Mouse (Mus musculus) midbrain, embryonic 12.5 days (tissue): ENCODE results near the gene C1ql4. TPM values are rescaled to one million over a fixed set of nuclear protein-coding genes. Genes with fewer than 3 reads are reported as not detected.

Experiments
- ATAC-seq: fragments of 200-750 bp; cut with Nextera tagmentation; 2 replicates; pipeline ENCODE4 v1.8.0; 2017; ENCODE audit warnings: low read depth, moderate TSS enrichment, moderate library complexity; ENCODE audit not compliant: low FRiP score
- H3K27ac ChIP-seq: fragments of 300-500 bp; sonication (generic); replicated peaks from 2 replicates; pipeline ENCODE4 v1.5.1; 2016; ENCODE audit warnings: mild to moderate bottlenecking
- H3K27me3 ChIP-seq: fragments of 300-500 bp; sonication (generic); 2 replicates; pipeline ENCODE4 v1.6.1; 2016; ENCODE audit warnings: mild to moderate bottlenecking
- H3K36me3 ChIP-seq: fragments of 300-500 bp; sonication (generic); 2 replicates; pipeline ENCODE4 v1.6.1; 2016
- H3K4me1 ChIP-seq: fragments of 300-500 bp; sonication (generic); 2 replicates; pipeline ENCODE4 v1.6.1; 2016
- H3K4me2 ChIP-seq: fragments of 300-500 bp; sonication (generic); replicated peaks from 2 replicates; pipeline ENCODE4 v1.6.1; 2016; ENCODE audit warnings: mild to moderate bottlenecking, moderate library complexity
- H3K4me3 ChIP-seq: fragments of 300-500 bp; sonication (generic); 2 replicates; pipeline ENCODE4 v1.5.1; 2016; ENCODE audit warnings: mild to moderate bottlenecking
- H3K9ac ChIP-seq: fragments of 300-500 bp; sonication (generic); replicated peaks from 2 replicates; pipeline ENCODE4 v1.6.1; 2016; ENCODE audit warnings: mild to moderate bottlenecking, moderate library complexity
- H3K9me3 ChIP-seq: fragments of 300-500 bp; sonication (generic); 2 replicates; pipeline ENCODE4 v1.6.1; 2016; ENCODE audit warnings: mild to moderate bottlenecking
- WGBS: fragments of 180-500 bp; shearing (Covaris S2); methylation state at CpG from one replicate; pipeline ENCODE4 v1.1.7; 2016; 5-methylcytosine and 5-hydroxymethylcytosine counted together
- polyA plus RNA-seq: library from polyadenylated mRNA; unstranded; fragments of >200 nt; fragmentation: Nextera tagmentation; extraction: Ambion mirVana; gene quantifications from 2 replicates; pipeline ENCODE4 v1.2.1, GENCODE M21; 2016

Gene C1ql4
- polyA plus RNA-seq, 1 experiment from 2014 or later: 19.9 TPM

DNA sequence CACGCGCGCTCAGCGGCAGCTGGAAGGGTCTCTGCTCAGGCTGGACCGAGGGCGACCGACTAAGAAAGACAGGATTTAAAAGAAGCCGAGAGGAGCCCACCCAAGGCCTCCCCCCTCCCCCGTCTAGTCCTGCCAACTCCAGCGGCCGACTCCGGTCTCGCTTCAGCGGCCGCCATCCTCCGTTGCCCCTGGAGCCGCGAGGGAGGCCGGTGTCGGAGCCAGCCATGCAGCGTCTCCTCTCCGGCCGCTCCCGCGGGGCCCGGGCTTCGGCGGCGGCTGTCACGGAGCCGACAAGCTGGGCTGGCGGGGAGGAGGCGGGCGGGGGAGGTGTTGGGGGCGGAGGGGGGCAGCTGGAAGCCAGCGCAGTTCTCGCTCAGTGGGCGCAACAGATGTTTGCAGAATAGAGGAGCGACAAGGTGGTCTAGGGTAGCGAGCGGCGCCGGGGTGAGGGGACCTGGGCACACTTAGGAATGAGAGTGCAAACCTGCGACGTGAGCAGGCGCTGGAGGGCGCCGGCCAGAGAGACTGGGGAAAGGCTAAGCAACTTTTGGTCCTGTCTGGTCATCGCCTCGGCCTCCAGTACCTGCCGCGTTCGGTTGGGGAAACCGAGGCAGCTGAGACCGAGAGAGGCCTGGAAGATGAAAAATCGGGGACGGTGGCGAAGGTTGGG is 9.3 kb upstream of the C1ql4 start:
- Histone ChIP-seq H3K36me3 (no peaks in the 10 kb centered on the region), H3K9me3 (no peaks in the 10 kb centered on the region), H3K27me3 (peaks cover 89% of the 10 kb centered on the region), H3K4me2 (peak overlapping the region; percentile 66), H3K4me1 (peaks cover 59% of the 10 kb centered on the region), H3K9ac (peak overlapping the region; percentile 45), H3K4me3 (peak overlapping the region; percentile 41), H3K27ac (peak overlapping the region; percentile 66)
- peak; percentile 20; the same call in 1 of the 2 replicates for ATAC-seq
- WGBS: under 1% methylated on average over 54 of the region's 58 CpGs

- H3K27ac ChIP-seq: peak overlapping the region; percentile 66
- H3K9ac ChIP-seq: peak overlapping the region; percentile 45
- 2% methylated on average over 24 of the region's 24 CpGs for WGBS
- peaks cover 59% of the 10 kb centered on the region for H3K4me1 ChIP-seq
- peak overlapping the region; percentile 66 for H3K4me2 ChIP-seq
- H3K4me3 ChIP-seq: peak overlapping the region; percentile 41
- H3K36me3 ChIP-seq: no peaks in the 10 kb centered on the region
- peaks cover 92% of the 10 kb centered on the region for H3K27me3 ChIP-seq
- no peaks in the 10 kb centered on the region for H3K9me3 ChIP-seq
- no peak for ATAC-seq
Observed at GRCm38 (mm10) chr15:99096061-99096793, 8.6 kb upstream of the C1ql4 start.

GRCm38 (mm10) chr15:99095356-99095755 is 7.7 kb upstream of the C1ql4 start:
- Histone ChIP-seq H3K4me1 (peaks cover 64% of the 10 kb centered on the region), H3K27me3 (peaks cover 94% of the 10 kb centered on the region), H3K9ac (no peak overlapping the region), H3K4me3 (no peak overlapping the region), H3K4me2 (peak overlapping the region; percentile 37; the same call in 1 of the 2 replicates), H3K36me3 (no peaks in the 10 kb centered on the region), H3K9me3 (no peaks in the 10 kb centered on the region), H3K27ac (0 out of 2 replicates have a peak overlapping the region, but pooled peaks have one; percentile 36)
- 2% methylated on average over 6 of the region's 6 CpGs for WGBS
- ATAC-seq: no peak

DNA sequence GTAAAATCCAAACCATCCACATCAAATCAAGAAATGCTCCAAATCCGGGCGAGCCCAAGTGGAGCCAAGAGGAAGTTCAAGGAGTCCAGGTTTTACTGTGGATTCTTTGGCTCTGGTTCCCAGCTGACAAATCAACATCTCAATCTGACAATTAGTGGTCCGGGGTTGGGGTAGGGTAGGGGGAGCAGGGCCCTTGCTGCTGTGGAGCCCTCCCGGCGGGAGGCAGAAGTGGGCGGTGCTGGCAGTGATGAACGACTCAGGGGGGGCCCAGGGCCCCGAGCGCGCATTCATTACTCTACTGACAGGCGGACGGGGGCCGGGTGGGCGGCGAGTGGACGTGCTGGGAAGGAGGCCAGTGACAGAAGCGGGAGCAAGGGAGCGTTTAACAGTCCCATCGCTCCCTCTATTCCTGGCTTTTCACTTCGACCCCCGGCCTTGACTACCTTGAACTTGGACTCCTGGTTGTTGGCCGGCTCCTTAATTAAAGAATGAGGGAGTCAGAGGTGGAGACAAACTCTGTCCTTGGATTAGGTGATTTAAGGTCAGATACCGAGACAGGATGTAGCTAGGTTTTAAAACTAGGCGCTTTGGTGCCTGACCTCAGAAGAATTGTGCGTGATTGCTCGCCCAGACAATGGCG is 7.1 kb upstream of the C1ql4 start:
- Histone ChIP-seq H3K9me3 (no peaks in the 10 kb centered on the region), H3K9ac (no peak overlapping the region; the same call in 1 of the 2 replicates), H3K4me3 (no peak overlapping the region), H3K4me1 (peaks cover 69% of the 10 kb centered on the region), H3K36me3 (no peaks in the 10 kb centered on the region), H3K27ac (peak overlapping the region; percentile 36; the same call in 1 of the 2 replicates), H3K27me3 (peaks cover 94% of the 10 kb centered on the region), H3K4me2 (peak overlapping the region; percentile 37)
- no peak for ATAC-seq
- WGBS: under 1% methylated on average over 27 of the region's 27 CpGs

GRCm38 (mm10) chr15:99093291-99094258 is 6.0 kb upstream of the C1ql4 start:
- Histone ChIP-seq H3K9ac (peak overlapping the region; percentile 47), H3K4me3 (peak overlapping the region; percentile 45), H3K4me1 (peaks cover 72% of the 10 kb centered on the region), H3K4me2 (peak overlapping the region; percentile 81), H3K27ac (peak overlapping the region; percentile 77), H3K9me3 (no peaks in the 10 kb centered on the region), H3K36me3 (no peaks in the 10 kb centered on the region), H3K27me3 (peaks cover 94% of the 10 kb centered on the region)
- under 1% methylated on average over 56 of the region's 56 CpGs for WGBS
- peak; percentile 61 for ATAC-seq

DNA sequence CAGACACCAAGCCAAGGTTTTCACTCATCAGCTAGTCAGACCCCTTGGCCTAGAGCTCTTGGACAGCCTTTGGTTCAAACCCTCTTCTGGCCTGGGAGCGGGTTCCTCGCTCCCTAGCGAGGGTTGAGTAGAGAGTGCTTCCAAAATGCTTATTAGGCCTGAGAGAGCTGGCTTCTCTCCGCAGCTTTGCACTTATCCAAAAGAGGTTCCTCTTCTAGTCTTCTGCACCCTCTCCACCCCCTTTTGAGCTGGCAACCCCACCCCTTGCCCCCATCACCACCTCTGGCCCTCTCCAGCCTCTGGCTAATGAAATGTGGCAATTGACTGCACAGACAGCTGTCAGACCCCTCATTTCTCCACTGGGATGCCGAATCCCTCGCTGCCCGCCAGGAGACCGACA is 5.3 kb upstream of the C1ql4 start, which contains the start of gene Dnajc22:
Gene Dnajc22 (plus strand): TSS at position 301 of the 400 bp plus-strand sequence.
- H3K4me2 ChIP-seq: peak within 1 kb of the TSS; percentile 81
- H3K27ac ChIP-seq: peak within 1 kb of the TSS; percentile 77
- peak within 1 kb of the TSS; percentile 47 for H3K9ac ChIP-seq
- no peaks in the 10 kb centered on the region for H3K9me3 ChIP-seq
- 12% methylated on average over 8 of the region's 8 CpGs for WGBS
- H3K4me3 ChIP-seq: peak within 1 kb of the TSS; percentile 45
- no peaks in the 10 kb centered on the region for H3K36me3 ChIP-seq
- H3K27me3 ChIP-seq: peaks cover 94% of the 10 kb centered on the region
- H3K4me1 ChIP-seq: peaks cover 72% of the 10 kb centered on the region
- no peak for ATAC-seq

DNA sequence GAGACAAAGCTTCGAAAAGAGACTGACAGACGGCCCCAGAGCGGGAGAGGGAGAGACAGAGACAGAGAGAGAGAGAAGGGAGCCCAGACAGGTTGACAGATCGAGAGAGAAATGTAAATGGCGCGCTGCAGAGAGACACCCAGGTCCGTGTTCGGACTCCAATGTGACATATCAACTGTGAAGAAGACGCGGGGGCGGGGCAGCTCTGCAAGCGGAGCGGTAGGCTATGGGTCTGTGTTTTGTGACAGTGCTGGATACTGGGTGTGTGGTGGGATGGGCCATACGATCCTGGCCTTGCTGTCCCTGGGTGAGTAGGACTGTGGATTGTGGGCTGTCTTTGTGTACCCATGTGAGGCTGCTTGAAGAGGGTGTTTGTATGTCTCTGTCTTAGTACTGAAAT is 1.5 kb upstream of the C1ql4 start:
- Histone ChIP-seq H3K27me3 (peaks cover 96% of the 10 kb centered on the region), H3K4me2 (peak overlapping the region; percentile 49), H3K27ac (peak overlapping the region; percentile 76), H3K4me1 (peaks cover 40% of the 10 kb centered on the region), H3K9me3 (no peaks in the 10 kb centered on the region), H3K4me3 (0 out of 2 replicates have a peak overlapping the region, but pooled peaks have one; percentile 3), H3K36me3 (no peaks in the 10 kb centered on the region), H3K9ac (no peak overlapping the region; the same call in 1 of the 2 replicates)
- WGBS: 6% methylated on average over 14 of the region's 14 CpGs
- no peak for ATAC-seq

DNA sequence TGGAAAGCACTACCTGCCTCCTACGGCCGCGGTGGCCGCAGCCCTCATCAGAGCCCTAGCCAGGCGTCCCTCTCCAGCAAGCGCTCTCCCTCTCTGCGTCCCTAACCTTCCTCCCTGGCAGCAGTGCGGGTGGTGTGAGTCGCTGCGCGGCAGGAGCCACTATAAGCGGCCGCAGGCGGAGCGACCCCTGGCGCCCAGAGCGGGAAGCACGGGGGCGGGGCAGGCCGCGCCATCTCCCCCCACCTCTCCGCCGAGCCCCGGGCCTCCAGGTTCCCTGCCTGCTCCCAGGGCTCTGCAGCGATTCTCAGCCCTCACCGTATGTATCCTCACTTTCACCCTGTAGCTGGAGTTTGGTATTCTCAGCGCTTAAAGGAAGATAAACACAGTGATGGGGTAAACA is 675 bp upstream of the C1ql4 start:
- peak overlapping the region; percentile 76; the same call in 1 of the 2 replicates for H3K27ac ChIP-seq
- WGBS: under 1% methylated on average over 27 of the region's 27 CpGs
- H3K9me3 ChIP-seq: no peaks in the 10 kb centered on the region
- H3K36me3 ChIP-seq: peaks cover under 1% of the 10 kb centered on the region; the same call in 1 of the 2 replicates
- peak; percentile 63 for ATAC-seq
- H3K4me2 ChIP-seq: peak overlapping the region; percentile 49
- H3K27me3 ChIP-seq: peaks cover 98% of the 10 kb centered on the region
- H3K9ac ChIP-seq: peak overlapping the region; percentile 45
- H3K4me3 ChIP-seq: peak overlapping the region; percentile 39
- peaks cover 35% of the 10 kb centered on the region for H3K4me1 ChIP-seq

- Histone ChIP-seq H3K36me3 (peaks cover 23% of the 10 kb centered on the region), H3K4me3 (peak overlapping the region; percentile 39), H3K27me3 (peaks cover 77% of the 10 kb centered on the region), H3K9me3 (no peaks in the 10 kb centered on the region), H3K4me2 (peak overlapping the region; percentile 49), H3K9ac (0 out of 2 replicates have a peak overlapping the region, but pooled peaks have one; percentile 7), H3K4me1 (peaks cover 28% of the 10 kb centered on the region), H3K27ac (no peak overlapping the region)
- no peak for ATAC-seq
- 67% methylated on average over 4 of the region's 4 CpGs for WGBS
Observed at GRCm38 (mm10) chr15:99085997-99086396, 1.6 kb downstream of the C1ql4 start.

DNA sequence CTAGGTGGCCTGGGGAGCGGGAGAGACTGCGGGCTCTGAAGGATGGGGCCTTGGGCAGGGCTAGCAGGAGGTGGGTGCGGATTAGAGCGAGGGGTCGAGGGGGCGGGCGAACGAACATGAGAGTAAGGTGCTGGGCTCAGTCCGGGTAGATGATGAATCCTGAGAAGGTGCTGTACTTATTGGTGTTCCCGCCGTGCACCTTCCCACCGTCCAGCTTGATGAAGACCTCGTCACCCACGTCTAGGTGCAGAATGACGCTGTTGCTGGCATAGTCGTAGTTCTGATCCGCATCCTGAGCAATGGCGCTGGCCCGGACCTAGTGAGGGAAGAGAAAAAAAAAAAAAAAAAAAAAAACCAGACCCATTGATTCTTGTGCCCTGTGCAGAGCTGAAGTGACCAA is 3.0 kb downstream of the C1ql4 start:
- Histone ChIP-seq H3K9me3 (no peaks in the 10 kb centered on the region), H3K4me2 (peak overlapping the region; percentile 49)

More for the DNA sequence above, 3.0 kb downstream of the C1ql4 start:
- H3K4me1 ChIP-seq: peaks cover 19% of the 10 kb centered on the region
- 0 out of 2 replicates have a peak overlapping the region, but pooled peaks have one; percentile 28 for H3K9ac ChIP-seq
- H3K27ac ChIP-seq: no peak overlapping the region
- WGBS: 9% methylated on average over 19 of the region's 19 CpGs
- ATAC-seq: no peak
- peaks cover 64% of the 10 kb centered on the region for H3K27me3 ChIP-seq
- H3K4me3 ChIP-seq: no peak overlapping the region
- H3K36me3 ChIP-seq: peaks cover 34% of the 10 kb centered on the region
